Mouse (Mus musculus) MEL (cell line): ENCODE measurements around the gene Ctnnb1. TPM values are rescaled to one million over a fixed set of nuclear protein-coding genes. Genes with fewer than 3 reads are reported as not detected.

ENCODE experiments used
- DNase-seq: peaks from one replicate; pipeline ENCODE4 v3.0.0; 2011; ENCODE audit warnings: low read depth, low spot score
- H3K27ac ChIP-seq: 2 replicates; pipeline ENCODE4 v1.5.1; 2012; ENCODE audit warnings: low read depth, mild to moderate bottlenecking, control low read depth, low read length, moderate library complexity; ENCODE audit not compliant: control insufficient read depth
- H3K27me3 ChIP-seq, 2 experiments: fragments of 150-350 bp in 1 of 2; sonication (generic) in 1 of 2; 2 replicates each; pipeline ENCODE4 v1.6.1; 2012; ENCODE audit warnings: low read length in 2 of 2, mild to moderate bottlenecking in 2 of 2, improper control_type of control experiment in 1 of 2, moderate library complexity in 1 of 2; ENCODE audit not compliant: insufficient read depth in 2 of 2, control insufficient read depth in 1 of 2
- H3K36me3 ChIP-seq, 2 experiments: 2 replicates each; pipeline ENCODE4 v1.6.1; 2012 to 2014; ENCODE audit warnings: low read length in 2 of 2, improper control_type of control experiment in 1 of 2, inconsistent platforms in 1 of 2, mild to moderate bottlenecking in 1 of 2; ENCODE audit not compliant: insufficient read depth in 2 of 2, control insufficient read depth in 1 of 2
- H3K4me1 ChIP-seq, 2 experiments: fragments of 150-350 bp in 1 of 2; sonication (generic) in 1 of 2; 2 replicates each; pipeline ENCODE4 v1.6.1; 2012; ENCODE audit warnings: low read length in 2 of 2, improper control_type of control experiment in 1 of 2, mild to moderate bottlenecking in 1 of 2; ENCODE audit not compliant: insufficient read depth in 2 of 2, control insufficient read depth in 1 of 2
- H3K4me3 ChIP-seq, 2 experiments: fragments of 150-350 bp in 1 of 2; sonication (generic) in 1 of 2; 2 replicates each; pipeline ENCODE4 v1.5.1; 2012; ENCODE audit warnings: low read depth in 2 of 2, low read length in 2 of 2, mild to moderate bottlenecking in 2 of 2, moderate library complexity in 2 of 2, control low read depth in 1 of 2, improper control_type of control experiment in 1 of 2; ENCODE audit not compliant: control insufficient read depth in 1 of 2, insufficient read depth in 1 of 2
- H3K79me2 ChIP-seq: 2 replicates; pipeline ENCODE4 v1.6.1; 2012; ENCODE audit warnings: mild to moderate bottlenecking, low read length, moderate library complexity; ENCODE audit not compliant: control insufficient read depth, poor library complexity, insufficient read depth
- H3K9ac ChIP-seq: 2 replicates; pipeline ENCODE4 v1.6.1; 2012; ENCODE audit warnings: low read depth, mild to moderate bottlenecking, control low read depth, low read length, moderate library complexity; ENCODE audit not compliant: control insufficient read depth, poor library complexity, severe bottlenecking
- H3K9me3 ChIP-seq: fragments of 150-350 bp; sonication (generic); replicated peaks from 2 replicates; pipeline ENCODE4 v1.6.1; 2012; ENCODE audit warnings: mild to moderate bottlenecking, low read length, improper control_type of control experiment, moderate library complexity; ENCODE audit not compliant: insufficient read depth
- BHLHE40 ChIP-seq: IDR thresholded peaks from 2 replicates; pipeline ENCODE4 v1.6.1; 2012; ENCODE audit warnings: low read depth, mild to moderate bottlenecking, inconsistent platforms, low read length, improper control_type of control experiment, borderline replicate concordance
- CHD1 ChIP-seq: IDR thresholded peaks from 2 replicates; pipeline ENCODE4 v1.6.1; 2012; ENCODE audit warnings: low read depth, mild to moderate bottlenecking, inconsistent platforms, low read length, improper control_type of control experiment
- ETS1 ChIP-seq: IDR thresholded peaks from 2 replicates; pipeline ENCODE4 v1.6.1; 2012; ENCODE audit warnings: low read depth, mild to moderate bottlenecking, inconsistent platforms, low read length, improper control_type of control experiment, moderate library complexity
- GATA1 ChIP-seq: IDR thresholded peaks from 2 replicates; pipeline ENCODE4 v1.6.1; 2011; ENCODE audit warnings: low read depth, low read length, improper control_type of control experiment
- HCFC1 ChIP-seq: IDR thresholded peaks from 2 replicates; pipeline ENCODE4 v1.6.1; 2012; ENCODE audit warnings: low read depth, mild to moderate bottlenecking, inconsistent platforms, low read length, improper control_type of control experiment, moderate library complexity
- KAT2A ChIP-seq: conservative IDR thresholded peaks from 2 replicates; pipeline ENCODE4 v1.6.1; 2012; ENCODE audit warnings: low read depth, low read length, improper control_type of control experiment, inconsistent platforms
- MAFK ChIP-seq: IDR thresholded peaks from 2 replicates; pipeline ENCODE4 v1.6.1; 2011; ENCODE audit warnings: low read depth, mild to moderate bottlenecking, low read length, improper control_type of control experiment, borderline replicate concordance
- MXI1 ChIP-seq: IDR thresholded peaks from 2 replicates; pipeline ENCODE4 v1.6.1; 2011; ENCODE audit warnings: mild to moderate bottlenecking, low read depth, low read length, improper control_type of control experiment
- POLR2AphosphoS2 ChIP-seq: IDR thresholded peaks from 2 replicates; pipeline ENCODE4 v1.6.1; 2011; ENCODE audit warnings: low read length, improper control_type of control experiment
- POLR2AphosphoS5 ChIP-seq: IDR thresholded peaks from 2 replicates; pipeline ENCODE4 v1.6.1; 2012; ENCODE audit warnings: low read depth, borderline replicate concordance, mild to moderate bottlenecking, inconsistent platforms, low read length, moderate library complexity, mixed read lengths
- RCOR1 ChIP-seq: IDR thresholded peaks from 2 replicates; pipeline ENCODE4 v1.6.1; 2012; ENCODE audit warnings: low read depth, mild to moderate bottlenecking, inconsistent platforms, low read length, improper control_type of control experiment
- SMC3 ChIP-seq: IDR thresholded peaks from 2 replicates; pipeline ENCODE4 v1.6.1; 2011; ENCODE audit warnings: low read depth, low read length, improper control_type of control experiment
- UBTF ChIP-seq: IDR thresholded peaks from 2 replicates; pipeline ENCODE4 v1.6.1; 2012; ENCODE audit warnings: low read depth, mild to moderate bottlenecking, inconsistent platforms, low read length, improper control_type of control experiment, moderate library complexity, borderline replicate concordance; ENCODE audit not compliant: insufficient read depth
- ZMIZ1 ChIP-seq: IDR thresholded peaks from 2 replicates; pipeline ENCODE4 v1.6.1; 2012; ENCODE audit warnings: low read depth, mild to moderate bottlenecking, inconsistent platforms, low read length, improper control_type of control experiment, moderate library complexity
- polyA plus RNA-seq, 2 experiments: library from polyadenylated mRNA; stranded (reverse) in 1 of 2; unstranded in 1 of 2; fragments of >175 nt in 1 of 2; fragments of >200 nt in 1 of 2; gene quantifications; 2 replicates each; pipeline versions ENCODE4 v1.2.1 to v1.2.4; 2012; ENCODE audit warnings: low replicate concordance in 2 of 2, low read depth in 1 of 2; ENCODE audit not compliant: insufficient read length in 2 of 2, insufficient read depth in 1 of 2, missing spikeins in 1 of 2
- total RNA-seq: library from RNA; depleted of rRNA; stranded (reverse); fragments of 300-350 nt; gene quantifications from 2 replicates; pipeline ENCODE4 v1.2.3, GENCODE M21; 2012

The Ctnnb1 gene
- total and polyA plus RNA-seq, 3 experiments = 302 to 701 (median 377) TPM

GRCm38 (mm10) chr9:120965007-120965406 lies 36.0 kb downstream of the Ctnnb1 start:
- DNase-seq = no peak
- H3K4me1 ChIP-seq = peaks cover 8 to 25% of the 10 kb centered on the region in 2 experiments
- TF ChIP-seq GATA1 (no peak), POLR2AphosphoS2 (0 out of 2 replicates have a peak, but pooled peaks have one; percentile 14)

GRCm38 (mm10) chr9:120973026-120973515 lies 44.1 kb downstream of the Ctnnb1 start:
- no peak for TF ChIP-seq UBTF
- TF ChIP-seq KAT2A = no peak
- Histone ChIP-seq H3K36me3 (no peaks in the 10 kb centered on the region), H3K27me3 (no peaks in the 10 kb centered on the region), H3K4me1 (no peaks in the 10 kb centered on the region), H3K4me3 (no peak overlapping the region), H3K9me3 (no peaks in the 10 kb centered on the region), H3K9ac (no peak overlapping the region), H3K27ac (no peak overlapping the region), H3K79me2 (no peaks in the 10 kb centered on the region)
- DNase-seq = no peak

More at GRCm38 (mm10) chr9:120965007-120965406, 36.0 kb downstream of the Ctnnb1 start:
- H3K27me3 ChIP-seq = no peaks in the 10 kb centered on the region
- H3K79me2 ChIP-seq = no peaks in the 10 kb centered on the region
- H3K9ac ChIP-seq = no peak overlapping the region
- H3K9me3 ChIP-seq = no peaks in the 10 kb centered on the region
- H3K36me3 ChIP-seq = peaks cover 8 to 22% of the 10 kb centered on the region in 2 experiments
- H3K4me3 ChIP-seq = no peak overlapping the region
- no peak overlapping the region for H3K27ac ChIP-seq

GRCm38 (mm10) chr9:120974209-120974608 lies 45.2 kb downstream of the Ctnnb1 start:
- no peak for DNase-seq
- TF ChIP-seq ZMIZ1 (no peak), CHD1 (no peak), SMC3 (no peak), UBTF (no peak), POLR2AphosphoS5 (no peak), MXI1 (no peak)
- no peaks in the 10 kb centered on the region for H3K36me3 ChIP-seq
- H3K9me3 ChIP-seq = no peaks in the 10 kb centered on the region
- no peaks in the 10 kb centered on the region for H3K27me3 ChIP-seq
- H3K27ac ChIP-seq = no peak overlapping the region
- H3K4me1 ChIP-seq = no peaks in the 10 kb centered on the region
- H3K79me2 ChIP-seq = no peaks in the 10 kb centered on the region
- H3K4me3 ChIP-seq = no peak overlapping the region
- no peak overlapping the region for H3K9ac ChIP-seq

GRCm38 (mm10) chr9:120976158-120976557 lies 47.1 kb downstream of the Ctnnb1 start:
- Histone ChIP-seq H3K79me2 (no peaks in the 10 kb centered on the region), H3K4me3 (no peak overlapping the region), H3K36me3 (no peaks in the 10 kb centered on the region), H3K9ac (no peak overlapping the region), H3K9me3 (no peaks in the 10 kb centered on the region), H3K27ac (no peak overlapping the region), H3K4me1 (no peaks in the 10 kb centered on the region), H3K27me3 (no peaks in the 10 kb centered on the region)
- no peak for DNase-seq
- TF ChIP-seq HCFC1 = no peak
- TF ChIP-seq ETS1 = no peak
- no peak for TF ChIP-seq MAFK
- no peak for TF ChIP-seq POLR2AphosphoS5
- no peak for TF ChIP-seq GATA1
- no peak for TF ChIP-seq BHLHE40
- TF ChIP-seq UBTF = no peak
- no peak for TF ChIP-seq RCOR1
